Mouse (Mus musculus) cerebellum, adult 2 months (tissue): ENCODE results near the gene Fndc7. TPM values are rescaled to one million over a fixed set of nuclear protein-coding genes. Genes with fewer than 3 reads are reported as not detected.

Source experiments
- DNase-seq, 2 experiments: peaks; one replicate each; pipeline ENCODE4 v3.0.0; 2021
- H3K27ac ChIP-seq: fragments of 200-500 bp; 2 replicates; pipeline ENCODE4 v1.5.1; 2012; ENCODE audit warnings: low read length, control low read depth, inconsistent platforms; ENCODE audit not compliant: insufficient read depth
- H3K27me3 ChIP-seq: fragments of 200-500 bp; 2 replicates; pipeline ENCODE4 v1.6.1; 2012; ENCODE audit warnings: inconsistent platforms, mild to moderate bottlenecking, low read length, moderate library complexity; ENCODE audit not compliant: control insufficient read depth, insufficient read depth
- H3K4me1 ChIP-seq: fragments of 200-500 bp; 2 replicates; pipeline ENCODE4 v1.6.1; 2011; ENCODE audit warnings: low read length; ENCODE audit not compliant: control insufficient read depth, insufficient read depth
- H3K4me3 ChIP-seq: fragments of 200-500 bp; replicated peaks from 2 replicates; pipeline ENCODE3; 2011; ENCODE audit warnings: mild to moderate bottlenecking, low read depth, low read length, control low read depth; ENCODE audit not compliant: insufficient read depth
- CTCF ChIP-seq: fragments of 200-500 bp; IDR thresholded peaks from 2 replicates; pipeline ENCODE4 v1.5.1; 2011; ENCODE audit warnings: low read depth, mild to moderate bottlenecking, control low read depth, low read length, moderate library complexity, borderline replicate concordance; ENCODE audit not compliant: insufficient read depth
- POLR2A ChIP-seq: fragments of 200-500 bp; IDR thresholded peaks from 2 replicates; pipeline ENCODE4 v1.6.1; 2011; ENCODE audit warnings: low read length, control low read depth, borderline replicate concordance; ENCODE audit not compliant: insufficient read depth
- WGBS: fragments of 180-500 bp; shearing (Covaris S2); methylation state at CpG from one replicate; pipeline ENCODE4 v1.1.7; 2018; 5-methylcytosine and 5-hydroxymethylcytosine counted together
- polyA plus RNA-seq: library from polyadenylated mRNA; depleted of rRNA; stranded (reverse); fragments of >200 nt; gene quantifications from 2 replicates; pipeline ENCODE4 v1.2.3, GENCODE M21; 2012

Gene Fndc7
- polyA plus RNA-seq, 1 experiment, result 0.11 TPM

- no peak for TF ChIP-seq POLR2A
- TF ChIP-seq CTCF, result no peak
- no peak overlapping the region for H3K4me3 ChIP-seq
- WGBS, result 88% methylated on average over 1 of the region's 1 CpGs
- 0 out of 2 replicates have a peak, but pooled peaks cover 7% of the 10 kb centered on the region for H3K4me1 ChIP-seq
- no peak overlapping the region for H3K27ac ChIP-seq
- no peaks in the 10 kb centered on the region for H3K27me3 ChIP-seq
- DNase-seq, result no peak
These were observed 32.1 kb downstream of the Fndc7 start for GRCm38 (mm10) chr3:108857714-108858113.

DNA sequence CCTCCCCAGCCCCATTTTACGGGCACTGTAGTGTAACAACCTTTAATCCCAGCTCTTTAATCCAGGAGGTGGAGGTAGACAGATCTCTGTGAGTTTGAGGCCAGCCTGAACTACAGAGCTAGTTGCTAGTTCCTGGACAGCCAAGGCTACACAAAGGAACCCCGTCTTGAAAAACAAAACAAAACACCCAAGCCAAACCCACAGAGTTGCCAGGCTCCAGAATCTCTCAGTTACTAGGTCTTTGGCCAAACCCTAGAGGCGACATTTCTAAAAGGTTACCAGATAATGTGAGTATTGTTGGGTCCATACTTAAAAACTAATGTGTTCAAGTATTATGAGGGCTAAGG, 32.7 kb downstream of the Fndc7 start:
- TF ChIP-seq POLR2A, result no peak
- TF ChIP-seq CTCF, result no peak
- Histone ChIP-seq H3K4me3 (no peak overlapping the region), H3K4me1 (0 out of 2 replicates have a peak, but pooled peaks cover 7% of the 10 kb centered on the region), H3K27ac (no peak overlapping the region), H3K27me3 (no peaks in the 10 kb centered on the region)
- WGBS, result 57% methylated on average over 3 of the region's 3 CpGs
- no peak for DNase-seq

DNA sequence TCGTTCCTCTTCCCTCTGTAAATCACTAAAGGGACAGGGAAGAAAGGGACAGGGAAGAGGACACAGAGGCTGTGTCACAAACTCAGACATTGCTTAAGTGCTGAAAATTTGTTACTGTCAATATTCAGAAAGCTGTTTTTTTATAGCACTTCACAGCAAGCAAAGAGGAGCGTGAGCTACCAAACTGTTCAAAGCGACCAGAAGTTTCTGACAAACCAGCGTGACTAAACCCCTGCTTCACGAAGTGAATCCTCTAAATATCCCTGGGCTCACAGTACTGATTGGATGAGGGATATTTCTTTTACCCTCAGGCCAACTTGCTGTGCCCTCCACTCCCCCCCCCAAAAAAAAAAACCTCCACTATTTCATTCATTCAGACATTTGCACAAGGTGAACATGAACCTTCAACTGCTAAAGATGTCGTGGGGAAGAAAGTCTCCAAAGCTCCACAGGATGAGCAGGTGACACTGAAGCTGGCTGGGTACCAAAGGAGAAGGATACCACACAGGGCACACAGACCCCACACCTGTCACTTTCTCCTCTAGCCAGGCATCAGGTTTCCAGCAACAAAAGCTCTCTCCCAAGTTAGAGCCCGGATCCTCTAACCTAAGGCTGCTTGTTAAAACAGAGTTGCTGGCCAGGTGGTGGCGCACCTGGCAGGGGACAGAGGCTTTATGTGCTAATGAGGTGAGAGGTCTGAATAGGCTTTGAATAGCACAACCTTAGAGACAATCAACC, 33.3 kb downstream of the Fndc7 start:
- DNase-seq, result peak; percentile 56 to 64
- 65% methylated on average over 8 of the region's 8 CpGs for WGBS
- TF ChIP-seq POLR2A (no peak), CTCF (peak; percentile 63; the same call in 1 of the 2 replicates)
- Histone ChIP-seq H3K27me3 (no peaks in the 10 kb centered on the region), H3K27ac (no peak overlapping the region), H3K4me3 (no peak overlapping the region), H3K4me1 (0 out of 2 replicates have a peak, but pooled peaks cover 7% of the 10 kb centered on the region)

DNA sequence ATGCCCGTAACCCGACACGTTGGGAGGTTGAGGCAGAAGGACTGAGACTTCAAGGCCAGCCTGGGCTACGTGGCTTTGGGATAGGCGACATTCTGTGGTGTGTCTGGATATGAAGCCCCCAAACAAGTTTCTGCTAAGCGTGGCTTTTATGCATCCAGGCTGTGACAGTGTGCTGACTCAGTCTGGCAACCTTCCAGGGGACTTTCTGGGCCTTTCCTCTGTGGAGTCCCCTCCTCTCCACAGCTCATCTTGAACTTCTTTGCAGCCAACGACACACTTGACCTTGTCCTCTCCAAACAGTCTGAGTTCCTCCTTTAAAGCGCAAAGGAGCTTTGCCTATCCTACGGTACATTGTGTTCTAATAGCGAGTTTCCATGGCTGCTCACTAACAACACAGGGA, 33.9 kb downstream of the Fndc7 start:
- no peaks in the 10 kb centered on the region for H3K27me3 ChIP-seq

DNA sequence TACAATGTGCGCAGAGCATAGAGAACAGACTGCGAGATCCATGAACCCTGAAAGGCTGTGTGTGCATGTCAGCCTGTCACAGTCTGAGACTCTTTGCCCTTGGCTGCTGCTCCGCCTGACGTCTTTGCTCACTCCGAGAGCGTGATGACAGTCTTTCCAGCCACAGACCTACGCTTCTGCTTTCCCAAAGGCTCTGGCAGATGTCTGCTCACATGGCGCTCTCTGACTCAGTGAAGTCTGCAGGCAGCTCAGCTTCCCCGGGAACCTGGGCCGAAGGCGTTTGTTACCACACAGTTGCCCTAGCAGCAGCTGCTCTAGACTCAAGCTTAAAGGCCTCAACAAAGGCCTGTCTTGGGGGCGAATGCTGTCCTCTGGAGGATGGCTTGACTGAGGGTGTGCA, 34.4 kb downstream of the Fndc7 start:
- H3K4me3 ChIP-seq, result no peak overlapping the region
- H3K4me1 ChIP-seq, result 0 out of 2 replicates have a peak, but pooled peaks cover 7% of the 10 kb centered on the region
- no peaks in the 10 kb centered on the region for H3K27me3 ChIP-seq
- TF ChIP-seq POLR2A, result no peak
- no peak for TF ChIP-seq CTCF
- WGBS, result 35% methylated on average over 12 of the region's 12 CpGs
- DNase-seq, result peak; percentile 19 to 21
- no peak overlapping the region for H3K27ac ChIP-seq

More for the DNA sequence above, 33.9 kb downstream of the Fndc7 start:
- H3K4me3 ChIP-seq, result no peak overlapping the region
- 77% methylated on average over 10 of the region's 10 CpGs for WGBS
- H3K27ac ChIP-seq, result no peak overlapping the region
- TF ChIP-seq POLR2A (no peak), CTCF (no peak)
- DNase-seq, result peak in 1 of 2 experiments; percentile 14
- H3K4me1 ChIP-seq, result 0 out of 2 replicates have a peak, but pooled peaks cover 7% of the 10 kb centered on the region

GRCm38 (mm10) chr3:108853266-108853665, 36.5 kb downstream of the Fndc7 start:
- Histone ChIP-seq H3K27ac (no peak overlapping the region), H3K27me3 (no peaks in the 10 kb centered on the region), H3K4me1 (0 out of 2 replicates have a peak, but pooled peaks cover 7% of the 10 kb centered on the region), H3K4me3 (no peak overlapping the region)
- 80% methylated on average over 1 of the region's 1 CpGs for WGBS
- no peak for DNase-seq
- no peak for TF ChIP-seq POLR2A
- TF ChIP-seq CTCF, result no peak

GRCm38 (mm10) chr3:108851996-108852697, 37.7 kb downstream of the Fndc7 start:
- H3K27ac ChIP-seq, result no peak overlapping the region
- TF ChIP-seq POLR2A (no peak), CTCF (no peak)
- H3K27me3 ChIP-seq, result no peaks in the 10 kb centered on the region
- DNase-seq, result no peak
- H3K4me3 ChIP-seq, result no peak overlapping the region
- H3K4me1 ChIP-seq, result 0 out of 2 replicates have a peak, but pooled peaks cover 7% of the 10 kb centered on the region
- WGBS, result 52% methylated on average over 6 of the region's 6 CpGs
